Mouse (Mus musculus) thymus, adult 2 months (tissue): ENCODE data around the gene Klkb1.

Experiments
- CTCF ChIP-seq: fragments of 200-500 bp; IDR thresholded peaks from 2 replicates; pipeline ENCODE4 v1.5.1; 2012; ENCODE audit warnings: mild to moderate bottlenecking, control low read depth, low read length, moderate library complexity, borderline replicate concordance; ENCODE audit not compliant: control insufficient read depth, poor library complexity, insufficient read depth; ENCODE audit errors: extremely low read depth
- POLR2A ChIP-seq: fragments of 200-500 bp; IDR thresholded peaks from 2 replicates; pipeline ENCODE4 v1.6.1; 2012; ENCODE audit warnings: mild to moderate bottlenecking, low read length, control low read depth, moderate library complexity; ENCODE audit not compliant: control insufficient read depth, poor library complexity, insufficient read depth; ENCODE audit errors: extremely low read depth

DNA sequence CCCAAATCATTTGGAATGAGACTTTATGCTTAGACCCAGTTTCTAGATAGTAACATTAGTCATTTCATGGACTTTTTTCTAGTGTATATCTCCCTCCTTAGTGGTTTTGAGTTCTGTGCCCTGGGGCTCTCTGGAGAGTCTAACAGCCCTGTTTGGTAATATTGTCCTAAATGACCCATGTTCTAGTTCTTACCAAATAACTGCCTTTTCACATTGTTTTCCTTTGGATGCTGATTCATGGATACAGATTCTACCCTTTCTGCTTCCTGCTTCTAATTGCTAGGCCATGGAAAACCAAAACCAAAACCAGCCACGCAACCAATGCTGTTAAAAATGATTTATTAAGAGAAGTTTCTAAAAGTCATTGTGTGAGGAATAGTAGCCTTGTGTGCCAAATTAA, 10.8 kb upstream of the Klkb1 start:
- TF ChIP-seq POLR2A (no peak), CTCF (no peak)
